Mouse (Mus musculus) thymus, postnatal 4 days (tissue): ENCODE results near the gene Calm3.

Experiments
- DNase-seq: peaks from one replicate; pipeline ENCODE4 v3.0.0; 2021

Gene Calm3

GRCm38 (mm10) chr7:16938117-16938791 lies 14.3 kb upstream of the Calm3 start:
- no peak for DNase-seq

- DNase-seq: peak; percentile 69
Measured at GRCm38 (mm10) chr7:16937312-16937711, 13.4 kb upstream of the Calm3 start.

DNA sequence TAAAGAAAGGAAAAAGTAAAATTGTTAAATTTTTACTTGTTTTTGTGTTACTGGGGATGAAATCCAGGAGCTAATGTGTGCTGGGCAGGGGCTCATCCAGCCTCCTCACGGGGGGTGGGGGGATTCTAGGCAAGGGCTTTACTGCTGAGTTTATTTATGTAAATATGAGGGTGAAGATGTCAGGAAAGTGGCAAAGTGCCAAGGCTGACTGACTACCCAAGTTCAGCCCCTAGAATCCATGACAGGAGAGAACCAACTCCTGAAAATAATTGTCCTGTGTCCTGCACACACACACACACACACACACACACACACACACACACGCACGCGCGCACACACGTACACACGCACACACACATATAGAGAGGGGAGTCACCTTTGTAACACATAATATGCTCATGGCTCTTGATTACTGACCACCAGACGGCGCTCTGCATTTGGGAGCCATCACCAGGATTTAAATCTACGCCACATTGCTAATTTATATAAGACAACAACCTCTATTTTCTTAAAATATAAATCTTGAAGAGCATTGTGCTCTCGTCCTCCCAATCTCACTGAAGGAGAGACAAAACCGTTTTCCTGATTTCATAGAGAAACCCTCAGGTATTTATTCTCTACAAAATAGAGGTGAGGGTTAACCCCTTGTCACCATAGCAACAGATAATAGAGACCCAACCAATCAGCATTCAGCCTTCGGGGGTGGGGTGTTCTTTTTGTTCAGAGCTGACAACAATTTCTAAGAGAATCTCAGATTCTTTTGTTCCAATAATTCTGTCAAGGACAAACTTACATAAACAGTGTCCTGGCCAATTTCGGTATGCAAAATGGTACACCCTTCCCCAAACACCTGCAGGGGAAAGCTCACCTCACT lies 9.0 kb upstream of the Calm3 start:
- peak; percentile 83 for DNase-seq

GRCm38 (mm10) chr7:16931968-16932627 lies 8.2 kb upstream of the Calm3 start:
- peak; percentile 90 for DNase-seq

DNA sequence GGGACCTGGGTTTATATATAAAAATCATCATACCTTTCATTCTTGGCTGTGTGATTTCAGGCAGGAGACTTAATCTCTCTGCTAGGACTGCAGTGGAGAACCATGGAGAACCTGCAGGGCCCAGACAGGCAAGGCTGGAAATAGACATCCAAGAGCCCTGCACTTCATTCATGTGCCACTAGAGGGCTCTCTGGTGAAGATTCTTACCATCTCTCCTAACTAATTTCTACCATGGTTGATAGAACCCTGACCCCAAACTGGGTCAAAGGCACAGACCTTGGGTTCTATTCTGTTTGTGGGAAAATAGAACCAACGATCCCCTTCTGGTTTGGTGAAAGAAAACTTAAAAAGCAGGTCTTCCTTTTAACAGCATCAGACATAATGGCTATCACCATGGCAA lies 6.9 kb upstream of the Calm3 start:
- DNase-seq: peak; percentile 81

DNA sequence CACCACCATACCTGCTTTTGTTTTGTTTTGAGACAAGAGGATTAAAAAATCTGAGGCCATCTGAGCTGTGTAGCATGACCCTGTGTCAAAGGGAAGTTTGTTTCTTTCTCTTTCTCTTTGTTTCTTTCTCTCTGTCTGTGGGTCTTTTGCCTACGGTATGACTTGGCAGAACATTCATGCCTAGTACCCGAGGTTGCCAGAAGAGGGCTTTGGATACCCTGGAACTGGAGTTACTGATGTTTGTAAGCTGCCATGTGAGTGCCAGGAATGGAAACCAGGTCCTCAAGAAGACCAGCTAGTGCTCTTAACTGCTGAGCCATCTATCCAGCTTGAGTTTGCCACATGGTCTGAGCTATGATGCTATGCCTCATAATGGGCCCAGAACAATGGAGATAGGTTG lies 4.4 kb upstream of the Calm3 start:
- no peak for DNase-seq

- DNase-seq: peak; percentile 69
Measured at GRCm38 (mm10) chr7:16923283-16924036, 454 bp downstream of the Calm3 start.

DNA sequence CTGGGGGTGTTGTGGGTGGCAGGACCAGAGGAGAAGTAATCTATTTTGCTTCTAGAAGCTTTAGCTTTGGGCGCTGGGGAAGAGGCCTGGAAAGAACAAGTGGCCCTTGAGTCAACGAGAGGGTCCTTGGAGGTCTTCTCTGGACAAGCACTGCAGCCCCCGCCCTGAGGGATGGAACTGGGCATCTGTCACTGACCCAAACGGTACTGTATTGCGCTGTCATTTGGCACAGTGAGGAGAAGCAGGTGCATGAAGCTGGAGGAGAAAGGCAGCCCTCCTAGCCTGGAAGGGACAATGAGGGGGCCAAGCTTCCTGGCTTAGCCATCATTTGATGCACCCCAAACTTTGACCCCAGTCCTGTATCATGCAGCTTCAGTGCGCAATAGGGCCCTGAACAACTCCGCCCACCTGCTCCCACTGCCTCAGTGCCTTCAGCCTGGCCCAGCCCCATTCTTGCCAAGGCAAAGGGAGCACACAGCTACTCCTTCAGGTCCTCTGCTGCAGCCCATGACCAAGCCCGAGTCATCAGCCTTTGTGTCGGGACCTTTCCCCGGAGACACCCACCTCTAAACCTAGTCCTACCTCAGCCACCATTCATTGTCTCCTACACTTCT lies 1.4 kb downstream of the Calm3 start:
- peak; percentile 64 for DNase-seq

DNA sequence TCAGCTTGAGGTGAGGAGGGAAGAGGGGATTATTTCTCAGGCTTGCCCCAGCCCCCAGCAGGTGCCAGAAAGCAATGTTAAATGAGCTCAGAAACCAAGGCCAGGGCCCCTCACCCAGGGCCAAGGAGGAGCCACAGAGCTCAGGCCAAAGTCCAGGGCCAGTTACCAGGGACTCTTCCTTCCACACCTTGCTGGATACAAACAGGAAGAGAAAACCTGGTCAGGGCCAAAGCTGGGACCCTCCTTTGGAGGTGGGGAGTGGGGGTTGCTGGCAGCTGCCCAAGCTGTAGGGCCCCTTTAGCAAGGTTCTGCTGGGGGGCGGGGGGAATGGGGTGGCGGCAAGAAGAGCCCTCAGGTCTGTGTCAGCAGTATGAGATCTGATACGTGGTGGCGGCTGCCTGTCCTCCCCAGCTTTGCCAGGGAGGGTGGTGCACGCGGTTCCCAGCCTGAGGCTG lies 2.0 kb downstream of the Calm3 start:
- DNase-seq: peak; percentile 33

DNA sequence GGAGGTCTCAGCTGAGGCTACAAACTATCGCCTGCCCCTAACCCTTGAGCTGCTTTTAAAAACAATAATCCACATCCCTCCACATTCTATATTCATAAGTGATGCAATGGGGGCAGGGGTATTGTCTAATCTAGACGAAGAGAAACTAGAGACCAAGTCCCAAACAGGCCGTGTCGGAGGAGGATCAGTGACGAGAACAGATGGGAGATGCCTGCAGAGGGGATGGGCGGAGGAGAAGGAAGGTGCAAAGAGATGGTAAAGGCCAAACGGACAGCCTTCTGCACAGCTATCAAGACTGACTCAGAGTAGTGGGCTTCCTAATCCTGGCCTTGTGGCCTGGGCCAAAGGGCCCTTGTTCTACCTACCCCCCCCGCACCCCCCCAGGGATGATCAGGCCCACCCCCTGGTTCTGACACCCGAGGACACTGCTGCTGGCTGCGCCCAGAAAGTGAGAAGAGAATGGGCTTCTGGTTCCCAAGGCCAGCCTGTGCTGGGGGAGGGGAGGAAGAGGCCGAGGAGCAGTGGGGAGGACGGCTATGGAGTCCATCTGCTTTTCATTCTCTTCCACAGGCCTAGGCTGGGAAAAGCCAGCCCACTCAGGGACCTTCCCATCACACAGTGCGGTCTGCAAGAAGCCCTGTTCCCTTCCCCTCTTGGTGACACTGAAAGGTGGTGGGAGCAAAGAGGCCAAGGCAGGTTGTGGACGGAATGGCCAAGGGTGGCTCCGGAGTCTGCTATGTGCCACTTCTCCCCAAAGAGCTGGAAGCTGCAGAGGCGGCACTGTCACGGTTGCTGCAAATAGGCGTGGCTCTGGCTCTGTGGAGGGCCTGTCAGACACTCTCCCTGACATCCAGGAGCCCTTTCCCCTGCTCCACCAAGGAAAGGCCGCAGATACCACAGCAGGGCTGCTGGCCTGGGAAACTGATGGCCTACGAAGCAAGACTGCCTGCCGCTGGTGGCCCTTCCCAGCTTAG lies 2.8 kb downstream of the Calm3 start:
- no peak for DNase-seq

GRCm38 (mm10) chr7:16920150-16920579 lies 3.7 kb downstream of the Calm3 start:
- no peak for DNase-seq

DNA sequence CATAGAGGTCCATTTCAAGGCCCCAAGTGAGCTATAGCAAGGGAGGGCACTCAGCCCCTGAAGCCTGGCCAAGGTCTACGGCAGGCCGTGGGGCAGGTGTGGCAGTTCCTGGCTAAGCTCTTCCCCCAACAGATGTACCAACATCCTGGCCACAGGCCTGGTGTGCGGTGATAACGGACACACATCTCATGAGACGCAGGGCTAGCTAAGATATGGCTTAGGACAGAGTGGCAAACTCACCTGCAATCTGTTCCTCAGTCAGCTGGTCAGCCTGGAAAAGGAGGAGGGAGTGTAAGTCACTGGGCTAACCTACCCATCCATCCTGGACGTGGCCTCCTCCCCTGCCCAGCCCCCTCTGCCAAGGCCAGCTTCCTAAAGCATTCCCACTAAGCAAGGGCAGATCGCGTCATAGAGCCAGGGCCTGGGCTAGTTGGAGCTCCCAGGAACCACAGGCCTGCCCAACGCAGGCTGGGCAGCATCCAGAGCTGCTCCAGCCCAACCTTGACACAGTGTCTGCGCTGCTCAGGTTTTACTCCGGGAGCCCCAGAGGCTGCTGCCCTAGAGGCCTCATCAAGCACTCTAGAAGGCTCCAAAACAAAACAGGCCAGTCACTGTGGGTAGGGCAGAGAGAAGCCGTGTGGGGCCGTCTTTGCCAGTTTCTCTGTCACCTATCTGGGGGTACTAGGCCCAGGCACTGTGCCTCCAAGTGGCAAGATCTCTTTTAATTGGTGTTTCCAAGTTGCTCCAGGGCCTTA lies 4.3 kb downstream of the Calm3 start:
- DNase-seq: no peak

DNA sequence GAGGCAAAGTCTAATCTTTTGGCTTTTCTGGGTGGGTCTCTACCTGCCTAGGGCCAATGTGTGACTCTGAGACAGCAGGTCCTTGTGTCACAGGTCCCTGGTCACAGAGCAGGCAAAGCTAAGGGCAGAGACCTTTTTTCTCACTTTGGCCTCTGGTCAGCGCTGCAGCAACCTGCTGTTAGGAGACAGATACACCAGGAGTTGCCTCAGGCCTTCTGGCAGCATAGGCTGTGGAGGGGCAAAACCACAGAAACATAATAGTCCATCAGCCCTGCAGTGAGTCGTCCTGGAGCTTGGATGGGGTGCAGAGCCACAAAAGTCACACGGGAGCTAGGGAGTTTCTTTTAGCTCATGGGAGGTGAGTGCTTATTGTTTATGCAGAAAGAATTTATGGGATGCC lies 5.2 kb downstream of the Calm3 start:
- DNase-seq: no peak

DNA sequence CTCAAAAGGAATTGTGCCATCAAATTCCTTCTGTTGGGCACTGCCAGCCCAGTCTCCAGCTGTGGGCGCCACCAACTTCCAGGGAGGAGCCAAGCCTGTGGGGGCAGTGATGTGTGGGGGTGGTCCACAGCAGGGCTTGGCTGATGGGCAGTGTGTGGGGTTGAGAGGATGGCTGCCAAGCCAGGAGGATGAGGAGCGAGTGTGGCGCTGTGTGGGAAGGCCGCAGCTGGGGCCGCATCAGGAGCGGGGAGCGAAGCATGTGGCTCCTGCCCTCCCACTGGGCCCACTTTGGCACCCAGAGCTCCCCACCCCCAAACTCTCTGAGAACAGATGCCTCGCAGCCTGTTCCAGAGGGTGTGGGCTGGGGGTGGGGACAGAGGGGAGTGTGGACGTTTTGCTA lies 5.9 kb downstream of the Calm3 start:
- DNase-seq: no peak

- DNase-seq: no peak
Measured at GRCm38 (mm10) chr7:16917447-16917846, 6.5 kb downstream of the Calm3 start.

- DNase-seq: peak; percentile 18
Measured at GRCm38 (mm10) chr7:16916342-16917265, 7.3 kb downstream of the Calm3 start.

DNA sequence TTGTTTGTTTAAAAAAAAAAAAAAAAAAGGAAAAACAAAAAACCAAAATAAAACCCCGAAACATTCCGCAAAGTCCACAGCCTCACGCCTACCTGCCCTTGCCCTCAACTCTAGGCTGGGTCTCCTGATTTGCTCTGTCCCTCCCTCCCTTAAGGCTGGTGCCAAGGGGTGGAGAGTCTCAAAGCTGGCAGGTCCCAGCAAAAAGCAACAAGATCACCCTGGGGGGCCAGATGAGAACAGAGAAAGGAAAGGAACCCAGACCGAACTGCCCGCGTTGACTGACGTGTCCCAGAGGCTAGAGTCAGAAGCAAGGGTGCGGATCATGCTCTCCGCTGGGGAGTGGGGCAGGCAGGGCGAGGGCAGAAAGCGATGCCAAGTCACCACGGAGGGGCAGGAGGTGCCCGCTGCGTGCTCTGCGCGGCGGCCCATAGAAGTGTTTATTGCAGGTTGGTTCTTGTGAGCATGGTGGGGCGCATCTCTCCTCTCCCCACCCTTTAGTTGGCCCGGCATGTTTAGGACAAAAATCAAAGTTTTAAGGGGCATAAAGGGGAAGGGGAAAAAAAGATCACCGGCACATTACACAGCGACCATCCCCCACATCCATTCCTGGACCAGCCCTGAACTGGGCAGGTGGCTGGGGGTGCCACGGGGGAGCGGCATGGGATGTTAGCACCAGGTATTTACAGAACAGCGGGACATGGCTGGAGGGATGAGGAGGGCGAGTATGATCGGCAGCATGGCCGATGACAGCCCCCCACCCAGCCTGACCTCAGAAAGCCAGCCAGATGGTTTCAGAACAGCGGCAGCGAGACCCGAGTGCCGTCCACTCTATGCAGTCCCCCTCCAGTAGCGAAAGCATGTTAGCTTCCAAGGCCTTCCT lies 8.2 kb downstream of the Calm3 start:
- DNase-seq: peak; percentile 10
